Mouse (Mus musculus) heart, embryonic 11.5 days (tissue): ENCODE results near the gene Fxyd5. TPM values are rescaled to one million over a fixed set of nuclear protein-coding genes. Genes with fewer than 3 reads are reported as not detected.

Experiments
- ATAC-seq: fragments of 200-750 bp; cut with Nextera tagmentation; replicated peaks from 2 replicates; pipeline ENCODE4 v1.8.0; 2017; ENCODE audit warnings: moderate library complexity; ENCODE audit not compliant: insufficient number of reproducible peaks, low FRiP score, low TSS enrichment
- H3K27ac ChIP-seq: fragments of 300-500 bp; sonication (generic); 2 replicates; pipeline ENCODE4 v1.5.1; 2014; ENCODE audit warnings: mild to moderate bottlenecking, low read depth, low read length
- H3K27me3 ChIP-seq: fragments of 300-500 bp; sonication (generic); 2 replicates; pipeline ENCODE4 v1.6.1; 2014; ENCODE audit warnings: mild to moderate bottlenecking, low read length, mixed read lengths; ENCODE audit not compliant: control insufficient read depth, insufficient read depth
- H3K36me3 ChIP-seq: fragments of 300-500 bp; sonication (generic); 2 replicates; pipeline ENCODE4 v1.6.1; 2014; ENCODE audit warnings: mild to moderate bottlenecking, low read length, moderate library complexity, mixed read lengths; ENCODE audit not compliant: control insufficient read depth, insufficient read depth
- H3K4me1 ChIP-seq: fragments of 300-500 bp; sonication (generic); 2 replicates; pipeline ENCODE4 v1.6.1; 2014; ENCODE audit warnings: low read length; ENCODE audit not compliant: control insufficient read depth, insufficient read depth
- H3K4me2 ChIP-seq: fragments of 300-500 bp; sonication (generic); 2 replicates; pipeline ENCODE4 v1.6.1; 2014; ENCODE audit warnings: mild to moderate bottlenecking, moderate library complexity
- H3K4me3 ChIP-seq: fragments of 300-500 bp; sonication (generic); 2 replicates; pipeline ENCODE4 v1.5.1; 2014; ENCODE audit warnings: low read depth, low read length
- H3K9ac ChIP-seq: fragments of 300-500 bp; sonication (generic); 2 replicates; pipeline ENCODE4 v1.6.1; 2014; ENCODE audit warnings: mild to moderate bottlenecking, low read depth, low read length, moderate library complexity
- H3K9me3 ChIP-seq: fragments of 300-500 bp; sonication (generic); replicated peaks from 2 replicates; pipeline ENCODE4 v1.6.1; 2016; ENCODE audit warnings: low read length; ENCODE audit not compliant: control insufficient read depth
- WGBS: fragments of 180-500 bp; shearing (Covaris S2); extraction: QIAGEN DNeasy Blood & Tissue Kit; methylation state at CpG from one replicate; pipeline ENCODE4 v1.1.7; 2014; ENCODE audit not compliant: insufficient replicate concordance; 5-methylcytosine and 5-hydroxymethylcytosine counted together
- polyA plus RNA-seq: library from polyadenylated mRNA; unstranded; fragments of >200 nt; fragmentation: Nextera tagmentation; extraction: Ambion mirVana; gene quantifications from 2 replicates; pipeline ENCODE4 v1.2.1, GENCODE M21; 2014

Fxyd5 gene
- polyA plus RNA-seq, 1 experiment from 2014 or later = 38.5 TPM

DNA sequence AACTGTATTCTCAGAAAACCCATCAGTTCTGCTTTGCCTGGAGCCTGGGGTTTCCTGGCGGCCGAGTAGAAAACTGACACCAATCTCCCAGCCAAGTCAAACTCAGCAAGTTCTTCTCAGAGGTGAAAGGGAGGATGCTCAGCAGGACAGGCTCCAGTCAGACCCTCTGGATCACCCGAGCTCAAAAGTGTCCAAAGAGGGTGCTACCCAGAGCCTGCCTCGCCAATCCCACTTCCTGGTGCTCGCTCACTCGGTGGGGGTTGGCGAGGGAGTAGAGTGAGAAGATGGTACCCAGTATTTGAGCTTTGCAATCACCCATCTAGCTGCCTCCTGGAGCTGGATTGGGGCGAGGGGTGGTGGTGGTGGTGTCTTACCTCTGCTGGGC, 1.3 kb downstream of the Fxyd5 start:
- 0 out of 2 replicates have a peak overlapping the region, but pooled peaks have one; percentile 34 for H3K4me3 ChIP-seq
- no peak for ATAC-seq
- H3K27ac ChIP-seq = no peak overlapping the region
- H3K27me3 ChIP-seq = peaks cover 52% of the 10 kb centered on the region
- 32% methylated on average over 8 of the region's 8 CpGs for WGBS
- no peaks in the 10 kb centered on the region for H3K9me3 ChIP-seq
- H3K4me1 ChIP-seq = peaks cover 8% of the 10 kb centered on the region; the same call in 1 of the 2 replicates
- peak overlapping the region; percentile 60 for H3K4me2 ChIP-seq
- H3K36me3 ChIP-seq = no peaks in the 10 kb centered on the region
- no peak overlapping the region for H3K9ac ChIP-seq

GRCm38 (mm10) chr7:31040281-31041022, 1.8 kb downstream of the Fxyd5 start:
- Histone ChIP-seq H3K27me3 (peaks cover 50% of the 10 kb centered on the region), H3K4me2 (no peak overlapping the region), H3K9ac (no peak overlapping the region), H3K4me3 (no peak overlapping the region), H3K36me3 (no peaks in the 10 kb centered on the region), H3K27ac (no peak overlapping the region), H3K9me3 (no peaks in the 10 kb centered on the region), H3K4me1 (peaks cover 8% of the 10 kb centered on the region; the same call in 1 of the 2 replicates)
- WGBS = 72% methylated on average over 12 of the region's 12 CpGs
- ATAC-seq = no peak

DNA sequence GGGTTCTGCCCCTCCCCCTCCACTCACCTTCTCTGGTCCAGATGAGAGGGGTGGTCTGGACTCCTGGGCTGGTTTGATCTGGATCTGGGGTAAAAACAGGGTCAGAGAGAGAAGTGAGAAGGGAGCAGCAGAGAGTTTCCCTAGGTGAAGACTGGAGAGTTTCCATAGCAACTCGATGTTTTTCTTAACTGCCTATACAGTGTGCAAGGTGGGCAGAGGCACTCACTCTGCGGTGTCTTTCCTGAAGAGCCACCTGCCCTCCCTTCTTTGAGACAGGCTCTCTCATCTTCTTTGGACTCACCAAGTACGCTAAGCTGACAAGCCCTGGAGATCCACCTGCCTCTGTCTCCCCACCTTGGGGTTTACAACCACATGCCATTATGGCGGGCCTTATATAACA, 3.3 kb downstream of the Fxyd5 start:
- no peak for ATAC-seq
- no peak overlapping the region for H3K9ac ChIP-seq
- H3K27me3 ChIP-seq = peaks cover 41% of the 10 kb centered on the region
- H3K9me3 ChIP-seq = no peaks in the 10 kb centered on the region
- no peak overlapping the region for H3K27ac ChIP-seq
- peaks cover 8% of the 10 kb centered on the region; the same call in 1 of the 2 replicates for H3K4me1 ChIP-seq
- no peak overlapping the region for H3K4me2 ChIP-seq
- H3K36me3 ChIP-seq = no peaks in the 10 kb centered on the region
- no peak overlapping the region for H3K4me3 ChIP-seq
- 83% methylated on average over 4 of the region's 4 CpGs for WGBS

- WGBS = 58% methylated on average over 2 of the region's 2 CpGs
- Histone ChIP-seq H3K9me3 (no peaks in the 10 kb centered on the region), H3K36me3 (no peaks in the 10 kb centered on the region), H3K27me3 (peaks cover 29% of the 10 kb centered on the region), H3K27ac (no peak overlapping the region), H3K9ac (no peak overlapping the region), H3K4me2 (no peak overlapping the region), H3K4me1 (peaks cover 8% of the 10 kb centered on the region; the same call in 1 of the 2 replicates), H3K4me3 (no peak overlapping the region)
- ATAC-seq = no peak
Observed at GRCm38 (mm10) chr7:31037675-31038074, 4.6 kb downstream of the Fxyd5 start.

- 76% methylated on average over 7 of the region's 7 CpGs for WGBS
- Histone ChIP-seq H3K9ac (no peak overlapping the region), H3K4me2 (no peak overlapping the region), H3K27me3 (peaks cover 22% of the 10 kb centered on the region), H3K27ac (no peak overlapping the region), H3K4me3 (no peak overlapping the region), H3K4me1 (0 out of 2 replicates have a peak, but pooled peaks cover 3% of the 10 kb centered on the region), H3K9me3 (no peaks in the 10 kb centered on the region), H3K36me3 (no peaks in the 10 kb centered on the region)
- ATAC-seq = no peak
Observed at GRCm38 (mm10) chr7:31036917-31037316, 5.4 kb downstream of the Fxyd5 start.

GRCm38 (mm10) chr7:31035291-31035690, 7.0 kb downstream of the Fxyd5 start:
- ATAC-seq = no peak
- no peak overlapping the region for H3K27ac ChIP-seq
- no peak overlapping the region for H3K4me3 ChIP-seq
- no peaks in the 10 kb centered on the region for H3K36me3 ChIP-seq
- peaks cover 6% of the 10 kb centered on the region for H3K27me3 ChIP-seq
- WGBS = 63% methylated on average over 11 of the region's 11 CpGs
- H3K9me3 ChIP-seq = no peaks in the 10 kb centered on the region
- H3K4me2 ChIP-seq = no peak overlapping the region
- no peaks in the 10 kb centered on the region for H3K4me1 ChIP-seq
- H3K9ac ChIP-seq = no peak overlapping the region

DNA sequence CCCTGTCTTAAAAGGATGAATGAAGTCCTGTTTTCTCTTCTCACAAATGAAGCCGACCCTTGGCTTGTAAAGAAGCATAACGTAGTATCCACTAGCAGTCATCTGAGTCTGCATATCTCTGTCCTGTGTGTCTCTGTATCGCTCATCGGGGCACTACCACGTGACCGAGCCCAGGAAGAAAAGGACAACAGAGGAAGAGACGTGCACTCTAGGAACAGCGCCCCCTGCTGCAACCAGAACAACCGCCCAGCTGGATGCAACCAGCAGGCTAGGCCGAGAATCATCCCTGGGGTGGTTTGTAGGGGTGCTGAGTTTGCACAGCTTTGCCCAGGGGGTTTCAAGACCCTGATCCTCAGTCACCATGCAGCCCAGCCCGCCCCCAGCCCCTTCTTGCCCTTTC, 7.5 kb downstream of the Fxyd5 start:
- Histone ChIP-seq H3K9ac (no peak overlapping the region), H3K27ac (no peak overlapping the region), H3K36me3 (no peaks in the 10 kb centered on the region), H3K9me3 (no peaks in the 10 kb centered on the region), H3K27me3 (peaks cover 3% of the 10 kb centered on the region; the same call in 1 of the 2 replicates), H3K4me3 (no peak overlapping the region), H3K4me1 (no peaks in the 10 kb centered on the region), H3K4me2 (no peak overlapping the region)
- 51% methylated on average over 11 of the region's 11 CpGs for WGBS
- no peak for ATAC-seq

- H3K36me3 ChIP-seq = no peaks in the 10 kb centered on the region
- 55% methylated on average over 9 of the region's 9 CpGs for WGBS
- no peak overlapping the region for H3K27ac ChIP-seq
- no peaks in the 10 kb centered on the region for H3K27me3 ChIP-seq
- H3K4me3 ChIP-seq = no peak overlapping the region
- no peak overlapping the region for H3K4me2 ChIP-seq
- no peak overlapping the region for H3K9ac ChIP-seq
- no peak for ATAC-seq
- no peaks in the 10 kb centered on the region for H3K9me3 ChIP-seq
- no peaks in the 10 kb centered on the region for H3K4me1 ChIP-seq
Observed at GRCm38 (mm10) chr7:31033409-31034165, 8.7 kb downstream of the Fxyd5 start.
